Mouse (Mus musculus) testis, adult 2 months (tissue): ENCODE data around the gene Nprl3. TPM values are rescaled to one million over a fixed set of nuclear protein-coding genes. Genes with fewer than 3 reads are reported as not detected.

Experiments
- H3K27ac ChIP-seq: fragments of 200-500 bp; 2 replicates; pipeline ENCODE4 v1.5.1; 2012; ENCODE audit warnings: low read depth, low read length; ENCODE audit not compliant: control insufficient read depth, insufficient read depth
- H3K27me3 ChIP-seq: fragments of 200-500 bp; 2 replicates; pipeline ENCODE4 v1.6.1; 2012; ENCODE audit warnings: mild to moderate bottlenecking, low read length, moderate library complexity; ENCODE audit not compliant: control insufficient read depth, insufficient read depth
- H3K36me3 ChIP-seq: fragments of 200-500 bp; 2 replicates; pipeline ENCODE4 v1.6.1; 2012; ENCODE audit warnings: mild to moderate bottlenecking, low read length; ENCODE audit not compliant: control insufficient read depth, insufficient read depth
- H3K4me1 ChIP-seq: fragments of 200-500 bp; 2 replicates; pipeline ENCODE4 v1.6.1; 2012; ENCODE audit warnings: low read length; ENCODE audit not compliant: control insufficient read depth, insufficient read depth
- H3K4me3 ChIP-seq: fragments of 200-500 bp; 2 replicates; pipeline ENCODE4 v1.5.1; 2012; ENCODE audit warnings: low read depth, mild to moderate bottlenecking, low read length, moderate library complexity, mixed read lengths; ENCODE audit not compliant: control insufficient read depth
- CTCF ChIP-seq: fragments of 200-500 bp; IDR thresholded peaks from 2 replicates; pipeline ENCODE4 v1.5.1; 2012; ENCODE audit warnings: low read depth, mild to moderate bottlenecking, inconsistent platforms, low read length, moderate library complexity; ENCODE audit not compliant: control insufficient read depth, insufficient read depth, insufficient replicate concordance
- POLR2A ChIP-seq: fragments of 200-500 bp; IDR thresholded peaks from 2 replicates; pipeline ENCODE4 v1.6.1; 2012; ENCODE audit warnings: low read depth, mild to moderate bottlenecking, inconsistent platforms, low read length, moderate library complexity; ENCODE audit not compliant: control insufficient read depth
- polyA plus RNA-seq: library from polyadenylated mRNA; depleted of rRNA; stranded (reverse); fragments of >200 nt; gene quantifications from 2 replicates; pipeline ENCODE4 v1.2.3, GENCODE M21; 2012

The Nprl3 gene
- polyA plus RNA-seq, 1 experiment: 61.4 TPM

- Histone ChIP-seq H3K4me3 (no peak overlapping the region), H3K27me3 (no peaks in the 10 kb centered on the region), H3K4me1 (no peaks in the 10 kb centered on the region), H3K36me3 (no peaks in the 10 kb centered on the region), H3K27ac (no peak overlapping the region)
- TF ChIP-seq CTCF: no peak
- no peak for TF ChIP-seq POLR2A
Observed at GRCm38 (mm10) chr11:32280646-32281045, 13.1 kb upstream of the Nprl3 start.

DNA sequence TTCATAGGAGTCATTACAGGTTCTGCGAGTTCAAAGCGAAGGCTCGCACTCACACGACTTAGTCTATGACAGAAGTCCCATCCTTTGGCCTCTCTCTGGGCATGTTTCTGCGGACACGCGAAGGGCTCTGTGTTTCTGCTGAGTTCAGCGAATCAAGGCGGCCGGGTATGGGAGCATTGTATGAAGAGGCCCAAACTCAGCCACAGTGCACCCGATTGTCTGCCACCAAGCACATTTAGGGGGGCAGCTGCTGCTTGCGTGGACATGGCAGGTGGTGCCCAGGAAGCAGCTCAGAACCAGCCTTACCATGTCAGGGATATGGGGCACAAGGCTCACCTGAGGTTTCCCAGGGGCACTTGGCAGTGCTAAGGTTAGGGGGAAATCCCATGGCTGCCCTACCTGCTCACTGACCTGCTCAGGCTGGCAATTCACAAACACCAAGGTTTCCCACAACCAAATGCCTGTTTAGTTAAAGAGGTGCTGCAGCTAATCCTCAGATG lies 11.0 kb upstream of the Nprl3 start:
- no peak overlapping the region for H3K4me3 ChIP-seq
- TF ChIP-seq POLR2A (no peak), CTCF (no peak)
- no peaks in the 10 kb centered on the region for H3K4me1 ChIP-seq
- H3K36me3 ChIP-seq: no peaks in the 10 kb centered on the region
- no peak overlapping the region for H3K27ac ChIP-seq
- no peaks in the 10 kb centered on the region for H3K27me3 ChIP-seq

DNA sequence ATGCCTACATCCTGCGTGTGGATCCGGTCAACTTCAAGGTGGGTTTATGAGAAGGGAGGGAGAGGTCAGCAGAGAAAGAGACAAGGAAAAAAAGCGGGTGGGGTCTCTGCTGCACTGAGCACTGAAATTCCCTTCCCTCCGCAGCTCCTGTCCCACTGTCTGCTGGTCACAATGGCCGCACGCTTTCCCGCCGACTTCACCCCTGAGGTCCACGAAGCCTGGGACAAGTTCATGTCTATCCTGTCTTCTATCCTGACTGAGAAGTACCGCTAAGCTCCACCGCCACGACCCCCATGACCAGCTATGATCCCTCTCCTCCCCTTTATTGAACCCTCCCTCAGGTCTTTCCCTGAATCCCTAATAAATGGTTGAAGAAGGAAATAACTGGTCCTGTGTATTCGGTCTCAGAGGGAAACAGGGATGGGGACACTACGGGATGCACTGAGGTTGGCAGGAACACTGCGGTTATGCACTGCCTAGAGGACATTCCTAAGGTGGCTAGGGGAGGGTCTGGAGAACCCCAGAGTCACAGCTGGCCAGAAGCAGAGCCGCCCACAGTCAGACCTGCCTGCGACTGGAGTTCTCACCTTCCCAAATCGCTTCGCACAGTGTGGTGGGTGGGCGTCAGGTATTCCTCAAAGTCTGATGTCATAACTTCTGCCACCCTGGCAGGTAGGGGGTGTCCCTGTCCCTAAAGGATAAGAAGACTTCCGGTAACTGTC lies 10.4 kb upstream of the Nprl3 start:
- no peaks in the 10 kb centered on the region for H3K4me1 ChIP-seq
- H3K4me3 ChIP-seq: no peak overlapping the region
- H3K36me3 ChIP-seq: no peaks in the 10 kb centered on the region
- H3K27me3 ChIP-seq: no peaks in the 10 kb centered on the region
- TF ChIP-seq CTCF: no peak
- no peak for TF ChIP-seq POLR2A
- H3K27ac ChIP-seq: no peak overlapping the region

GRCm38 (mm10) chr11:32276347-32276746 lies 8.8 kb upstream of the Nprl3 start, which contains the start of gene Hba-x:
Gene Hba-x (plus strand): TSS chr11:32276400.
- TF ChIP-seq CTCF (no peak), POLR2A (no peak)
- no peaks in the 10 kb centered on the region for H3K27me3 ChIP-seq
- H3K4me1 ChIP-seq: no peaks in the 10 kb centered on the region
- H3K36me3 ChIP-seq: no peaks in the 10 kb centered on the region
- H3K4me3 ChIP-seq: no peak within 1 kb of the TSS
- no peak within 1 kb of the TSS for H3K27ac ChIP-seq

GRCm38 (mm10) chr11:32271178-32271577 lies 3.7 kb upstream of the Nprl3 start:
- Histone ChIP-seq H3K27ac (no peak overlapping the region), H3K36me3 (no peaks in the 10 kb centered on the region), H3K4me3 (no peak overlapping the region), H3K27me3 (no peaks in the 10 kb centered on the region), H3K4me1 (peaks cover 4% of the 10 kb centered on the region)
- TF ChIP-seq CTCF (no peak), POLR2A (no peak)

DNA sequence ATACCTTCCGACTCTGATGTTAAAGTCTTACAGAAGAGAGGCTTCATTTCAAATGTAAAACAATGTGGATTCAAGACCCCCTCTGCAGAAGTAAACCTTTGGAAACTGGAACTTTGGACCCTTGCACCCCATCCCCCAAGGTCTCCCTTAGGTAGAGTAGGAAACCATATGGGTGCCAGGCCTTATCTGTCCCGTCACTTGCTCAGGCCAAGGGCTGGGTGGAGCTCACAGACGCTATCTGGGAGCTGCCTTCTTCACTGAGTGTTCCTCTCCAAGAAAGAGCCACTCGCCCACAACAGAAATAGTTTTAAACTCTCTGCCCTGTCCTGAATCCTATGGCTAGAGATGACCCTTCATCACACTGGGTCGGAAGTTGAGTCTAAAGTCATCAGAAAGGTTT lies 1.4 kb upstream of the Nprl3 start:
- no peak for TF ChIP-seq CTCF
- TF ChIP-seq POLR2A: no peak
- Histone ChIP-seq H3K27ac (no peak overlapping the region), H3K27me3 (no peaks in the 10 kb centered on the region), H3K36me3 (no peaks in the 10 kb centered on the region), H3K4me1 (peaks cover 4% of the 10 kb centered on the region), H3K4me3 (no peak overlapping the region)

DNA sequence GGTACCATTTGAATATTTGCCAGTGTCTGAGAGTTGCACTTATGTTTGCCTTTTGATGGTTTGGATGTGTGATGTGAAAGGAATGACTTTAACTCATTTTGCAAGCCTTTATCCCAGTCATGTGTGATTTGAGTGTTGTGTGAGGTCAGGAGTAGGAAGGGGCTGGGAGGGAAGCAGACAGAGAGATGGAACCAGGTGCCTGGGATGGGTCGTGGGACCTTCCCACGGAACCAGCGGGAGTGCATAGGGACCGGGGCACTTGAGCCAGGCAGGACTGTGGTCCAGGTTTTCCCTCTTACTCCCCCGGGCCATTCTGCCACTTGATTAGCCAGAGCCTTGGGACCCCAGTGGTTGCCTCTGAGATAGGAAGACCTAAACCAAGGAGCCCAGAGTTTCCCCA lies 457 bp upstream of the Nprl3 start:
- Histone ChIP-seq H3K27me3 (no peaks in the 10 kb centered on the region), H3K36me3 (no peaks in the 10 kb centered on the region), H3K4me1 (peaks cover 4% of the 10 kb centered on the region), H3K27ac (peak overlapping the region; percentile 21; the same call in 1 of the 2 replicates), H3K4me3 (peak overlapping the region; percentile 94; the same call in 1 of the 2 replicates)
- TF ChIP-seq POLR2A: no peak
- no peak for TF ChIP-seq CTCF

GRCm38 (mm10) chr11:32266776-32267175 lies 731 bp downstream of the Nprl3 start:
- Histone ChIP-seq H3K27ac (no peak overlapping the region), H3K36me3 (no peaks in the 10 kb centered on the region), H3K4me3 (peak overlapping the region; percentile 94), H3K4me1 (peaks cover 4% of the 10 kb centered on the region), H3K27me3 (no peaks in the 10 kb centered on the region)
- no peak for TF ChIP-seq POLR2A
- TF ChIP-seq CTCF: no peak
